Mouse (Mus musculus) liver, embryonic 14.5 days (tissue): ENCODE measurements around the gene Cfap45.

ENCODE experiments used
- CTCF ChIP-seq: IDR thresholded peaks from 2 replicates; pipeline ENCODE4 v1.5.1; 2016; ENCODE audit warnings: antibody characterized with exemption, low read depth, control low read depth
- EP300 ChIP-seq: IDR thresholded peaks from 2 replicates; pipeline ENCODE4 v1.6.1; 2016; ENCODE audit warnings: antibody characterized with exemption, low read depth

DNA sequence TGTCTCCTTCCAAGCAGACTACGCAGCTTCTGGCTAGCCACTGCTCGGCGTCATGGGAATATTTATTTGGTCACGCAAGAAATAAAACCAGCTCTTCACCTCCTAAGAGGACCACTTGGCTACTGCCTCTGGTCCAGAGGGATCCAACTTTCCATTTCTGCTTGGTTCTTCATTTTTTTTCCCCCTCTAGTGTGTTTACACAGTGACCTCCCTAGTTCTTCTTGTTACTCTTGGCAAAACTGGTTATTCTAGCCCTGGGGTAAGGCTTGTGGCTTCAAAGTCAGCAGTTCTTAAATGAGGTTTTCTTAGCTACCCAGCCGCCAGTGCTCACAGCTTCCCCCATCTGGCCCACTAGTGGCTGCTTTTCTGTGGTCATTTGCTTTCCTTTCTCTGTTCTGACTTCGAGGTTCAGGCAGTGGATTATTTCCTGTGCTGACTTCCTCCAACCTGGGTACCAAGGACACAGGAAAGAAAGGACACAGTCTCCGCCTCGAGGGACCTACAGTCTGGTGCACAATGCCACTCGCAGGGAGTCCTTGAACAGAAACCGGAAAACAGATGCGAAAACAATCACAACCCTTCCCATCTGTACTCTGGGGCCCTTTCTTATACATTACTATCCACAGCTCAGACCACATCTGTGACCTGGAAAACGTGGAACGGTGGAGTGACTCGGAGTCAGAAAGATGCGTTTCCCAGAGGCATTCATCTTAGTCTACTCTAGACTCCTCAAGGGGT lies 4.6 kb downstream of the Cfap45 start:
- TF ChIP-seq CTCF (0 out of 2 replicates have a peak, but pooled peaks have one; percentile 15), EP300 (no peak)
